Mouse (Mus musculus): ENCODE measurements around the gene Cfl1.
"Not testable (repeated sequence)": the region's sequence is repeated elsewhere in the genome, so short reads cannot be mapped to it uniquely, and the experiment has no call there.

Gene Cfl1

GRCm38 (mm10) chr19:5466916-5467500 lies 23.2 kb upstream of the Cfl1 start:
- DNase-seq = no peak

- DNase-seq = no peak
These were observed 21.9 kb upstream of the Cfl1 start, which contains the start of gene Ctsw for GRCm38 (mm10) chr19:5468374-5468773. Ctsw (minus strand) TSS chr19:5468507.

DNA sequence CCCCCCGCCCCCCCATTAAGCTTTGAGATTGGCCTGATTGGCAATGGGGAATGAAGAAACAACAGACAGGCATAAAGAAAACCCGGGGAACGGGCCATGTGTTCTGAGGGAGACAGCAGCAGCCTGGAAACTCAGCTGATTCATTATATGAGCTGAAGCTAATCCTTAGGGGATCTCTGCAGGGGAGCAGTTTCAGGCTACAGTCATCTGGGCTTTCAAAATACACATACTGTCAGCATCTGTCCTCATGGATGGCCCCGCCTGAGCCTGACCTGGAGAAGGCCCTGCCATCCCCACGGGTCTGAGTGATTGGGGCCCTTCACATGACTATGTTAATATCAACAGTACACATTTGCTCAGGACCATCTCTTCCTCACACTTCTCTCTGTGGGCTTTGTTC lies 18.4 kb upstream of the Cfl1 start:
- DNase-seq = no peak

DNA sequence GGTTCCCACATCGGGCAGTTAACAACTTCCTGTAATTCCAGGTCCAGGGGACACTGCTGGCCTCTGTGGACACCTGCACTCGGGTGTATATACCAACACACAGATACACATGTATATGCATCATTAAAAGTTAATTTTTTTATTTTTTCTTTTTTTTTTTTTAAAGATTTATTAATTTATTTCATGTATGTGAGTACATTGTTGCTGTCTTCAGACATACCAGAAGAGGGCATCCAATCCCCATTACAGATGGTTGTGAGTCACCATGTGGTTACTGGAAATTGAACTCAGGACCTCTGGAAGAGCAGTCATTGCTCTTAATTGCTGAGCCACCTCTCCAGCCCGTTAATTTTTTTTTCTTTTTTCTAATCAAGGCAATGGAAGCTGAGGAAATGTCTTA lies 17.4 kb upstream of the Cfl1 start:
- no peak for DNase-seq

DNA sequence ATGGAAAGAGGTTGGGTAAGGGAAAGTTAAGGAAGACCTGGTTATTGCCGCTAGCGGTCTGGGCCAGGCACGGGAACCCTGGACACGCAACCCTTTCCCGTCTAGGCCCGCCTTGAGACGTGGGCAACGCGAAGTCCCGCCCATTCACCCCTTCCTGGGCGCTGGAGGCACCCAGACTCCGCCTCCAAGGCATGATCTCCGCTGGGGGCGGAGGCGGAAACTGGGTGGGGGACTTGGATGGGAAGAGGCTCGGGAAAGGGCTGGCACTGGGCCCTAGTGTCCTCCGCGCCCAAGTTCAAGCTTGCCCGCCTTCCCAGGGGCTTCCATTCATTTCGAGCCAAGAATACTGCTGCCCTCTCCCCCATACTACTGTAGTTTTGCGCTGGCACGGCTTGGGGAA lies 16.5 kb upstream of the Cfl1 start, which contains the start of gene Efemp2:
Gene Efemp2 (plus strand): TSS at position 235 of the 400 bp plus-strand sequence.
- DNase-seq = peak; percentile 85 to 86

DNA sequence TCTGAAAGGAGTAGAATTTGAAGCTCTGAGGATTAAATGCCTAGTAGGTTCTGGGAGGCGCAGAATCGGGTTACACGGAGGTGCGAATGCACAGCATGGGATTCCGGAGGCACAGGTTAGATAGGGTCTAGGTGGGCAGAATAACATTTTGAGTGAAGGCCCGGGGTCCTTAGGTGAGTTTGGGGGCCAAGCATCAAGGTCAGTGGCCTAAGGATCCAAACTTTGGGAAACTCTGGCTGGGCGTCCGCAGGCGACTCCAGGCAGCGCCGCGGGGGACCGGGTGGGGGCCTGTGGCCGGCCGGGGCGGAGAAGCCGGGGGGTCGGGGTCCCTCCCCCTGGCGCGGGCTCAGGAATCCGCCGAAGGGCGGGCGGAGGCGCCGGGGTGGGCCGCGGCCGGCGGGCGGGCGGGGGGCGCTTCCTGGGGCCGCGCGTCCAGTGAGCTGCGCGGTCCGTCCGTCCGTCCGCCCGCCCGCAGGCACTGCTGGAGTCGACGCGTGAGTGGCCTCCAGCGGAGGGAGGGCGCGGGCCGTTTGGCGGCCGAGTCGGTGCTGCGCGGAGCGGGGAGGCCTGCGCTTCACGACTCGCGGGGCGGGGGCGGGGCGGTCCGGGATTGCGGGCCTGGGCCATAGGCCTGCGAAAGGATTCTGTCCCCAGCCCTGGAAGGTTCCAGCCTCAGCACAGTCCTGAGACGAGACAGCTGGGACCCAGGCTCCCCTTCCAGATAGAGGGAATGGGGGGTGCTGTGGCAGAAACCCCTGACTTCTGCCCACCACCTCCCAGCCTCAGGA lies 15.8 kb upstream of the Cfl1 start:
- DNase-seq = peak; percentile 24 to 65

DNA sequence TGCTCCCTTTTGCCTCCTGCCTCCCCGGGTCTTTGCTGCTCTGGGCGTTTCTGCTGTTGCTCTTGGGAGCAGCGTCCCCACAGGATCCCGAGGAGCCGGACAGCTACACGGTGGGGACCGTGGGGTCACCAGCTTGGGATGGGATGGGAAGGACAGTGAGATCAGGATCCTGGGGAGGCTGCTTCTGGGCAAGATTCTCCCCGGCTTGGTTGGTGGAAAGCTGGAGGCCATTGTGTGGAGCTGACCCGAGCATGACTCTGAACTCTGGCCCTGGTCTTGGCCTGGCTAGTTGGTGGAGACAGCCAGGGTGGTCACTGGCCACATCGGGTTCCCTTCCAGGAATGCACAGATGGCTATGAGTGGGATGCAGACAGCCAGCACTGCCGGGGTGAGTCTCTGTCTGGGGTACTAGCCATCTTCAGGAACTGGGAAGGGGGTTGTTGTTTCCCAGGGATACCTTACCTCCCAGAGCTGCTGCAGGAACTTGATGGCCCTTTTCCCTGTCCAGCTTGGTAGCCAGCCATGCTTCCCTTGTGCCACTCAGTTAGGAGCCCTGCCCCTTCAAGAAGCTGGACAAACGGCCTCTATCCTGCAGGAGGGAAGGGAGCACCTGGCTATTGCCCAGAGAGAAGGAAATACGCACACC lies 15.1 kb upstream of the Cfl1 start:
- DNase-seq = no peak

- DNase-seq = no peak
These were observed 13.1 kb upstream of the Cfl1 start for GRCm38 (mm10) chr19:5477004-5477667.

- no peak for DNase-seq
These were observed 12.5 kb upstream of the Cfl1 start for GRCm38 (mm10) chr19:5477668-5478300.

- DNase-seq = no peak
These were observed 10.2 kb upstream of the Cfl1 start for GRCm38 (mm10) chr19:5480016-5480415.

DNA sequence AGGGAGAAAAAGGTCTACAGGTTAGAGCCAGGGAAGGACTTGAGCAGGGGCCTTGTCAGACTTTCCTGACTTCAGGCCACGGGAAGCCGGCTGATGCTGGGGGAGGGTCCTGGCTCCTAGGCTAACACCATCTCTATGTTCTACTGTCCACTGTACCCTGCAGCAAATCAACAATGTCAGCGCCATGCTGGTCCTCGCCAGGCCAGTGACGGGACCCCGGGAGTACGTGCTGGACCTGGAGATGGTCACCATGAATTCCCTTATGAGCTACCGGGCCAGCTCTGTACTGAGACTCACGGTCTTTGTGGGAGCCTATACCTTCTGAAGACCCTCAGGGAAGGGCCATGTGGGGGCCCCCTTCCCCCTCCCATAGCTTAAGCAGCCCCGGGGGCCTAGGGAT lies 8.9 kb upstream of the Cfl1 start:
- DNase-seq = no peak

- DNase-seq = no peak
These were observed 6.6 kb upstream of the Cfl1 start for GRCm38 (mm10) chr19:5483386-5484359.

- DNase-seq = no peak
These were observed 5.8 kb upstream of the Cfl1 start for GRCm38 (mm10) chr19:5484496-5484895.

- no peak for DNase-seq
These were observed 4.9 kb upstream of the Cfl1 start for GRCm38 (mm10) chr19:5485371-5485770.

DNA sequence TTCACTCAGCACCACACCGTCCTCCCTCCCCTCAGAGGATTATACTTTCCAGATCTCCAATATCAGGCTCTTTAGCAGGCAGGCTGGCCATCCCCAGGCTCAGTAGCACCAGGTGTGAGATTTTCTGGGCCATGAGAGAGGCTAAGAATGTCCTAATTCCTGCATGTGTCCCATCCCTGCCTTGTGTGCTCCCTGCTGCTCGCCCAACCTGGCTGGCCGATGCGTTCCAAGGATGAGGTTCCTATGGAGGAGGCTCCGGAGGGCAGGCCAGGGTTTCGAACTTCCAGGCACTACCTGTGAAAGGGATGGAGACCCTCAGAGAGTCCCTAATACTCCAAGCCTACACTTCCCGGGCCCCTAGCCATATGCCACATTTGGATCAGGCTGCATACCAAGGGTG lies 4.4 kb upstream of the Cfl1 start:
- no peak for DNase-seq

GRCm38 (mm10) chr19:5486286-5486685 lies 4.0 kb upstream of the Cfl1 start:
- DNase-seq = peak in 1 of 2 experiments; percentile 29

DNA sequence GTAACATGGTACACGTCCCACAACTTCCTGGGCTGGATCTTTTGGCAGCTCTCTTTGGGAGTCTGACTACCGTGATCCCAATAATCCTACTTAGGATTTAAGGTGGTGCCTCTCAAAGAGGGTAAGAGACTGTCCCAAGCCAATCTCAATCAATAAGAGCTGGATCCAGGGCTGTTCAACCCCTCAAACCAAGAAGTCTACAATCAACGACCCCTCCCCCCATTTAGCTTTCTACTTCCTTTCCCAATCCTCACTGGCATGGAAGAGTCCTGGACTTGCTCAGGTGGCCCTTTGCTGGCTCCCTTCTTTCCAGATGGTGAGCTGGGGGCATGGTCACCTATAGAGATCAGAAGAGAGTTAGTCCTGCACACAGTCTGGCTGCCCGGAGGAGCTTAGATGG lies 3.5 kb upstream of the Cfl1 start:
- no peak for DNase-seq

GRCm38 (mm10) chr19:5487768-5488550 lies 2.3 kb upstream of the Cfl1 start, which contains the start of gene Mus81:
Mus81 (minus strand) TSS chr19:5488402.
- peak; percentile 98 to 99 for DNase-seq

DNA sequence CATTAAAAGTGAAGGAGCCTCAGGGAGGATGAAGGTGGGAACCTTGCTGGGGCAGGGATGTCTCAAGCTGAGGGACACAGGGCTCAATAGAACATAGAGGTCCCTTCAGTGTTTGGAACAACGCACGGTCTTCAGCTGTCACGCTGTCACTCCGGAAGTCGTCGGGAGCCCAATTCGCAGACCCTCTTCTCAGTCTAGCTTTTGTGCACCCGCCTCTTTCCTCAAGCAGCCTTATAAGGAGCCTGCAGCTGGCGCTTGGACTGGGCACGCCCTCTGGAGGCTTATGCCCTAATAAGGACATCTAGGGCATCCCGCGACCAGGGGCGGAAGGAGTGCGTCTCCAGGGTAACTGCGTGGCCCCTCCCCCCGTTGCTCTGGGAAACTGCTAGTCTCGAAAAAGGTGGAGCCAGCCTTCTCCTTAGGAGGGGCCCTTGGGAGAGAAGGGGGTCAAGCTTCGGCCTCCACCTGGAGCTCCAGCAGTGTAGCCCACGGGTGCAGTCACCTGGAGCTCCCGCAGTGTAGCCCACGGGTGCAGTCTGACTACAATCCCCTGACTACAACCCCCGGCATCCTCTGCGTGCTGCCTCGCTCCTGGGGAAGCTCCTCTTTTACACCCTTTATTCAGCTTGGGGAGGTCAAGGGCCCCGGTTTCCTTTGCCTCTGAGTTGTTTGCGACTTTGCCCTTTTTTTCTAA lies 1.2 kb upstream of the Cfl1 start:
- DNase-seq = peak; percentile 99

DNA sequence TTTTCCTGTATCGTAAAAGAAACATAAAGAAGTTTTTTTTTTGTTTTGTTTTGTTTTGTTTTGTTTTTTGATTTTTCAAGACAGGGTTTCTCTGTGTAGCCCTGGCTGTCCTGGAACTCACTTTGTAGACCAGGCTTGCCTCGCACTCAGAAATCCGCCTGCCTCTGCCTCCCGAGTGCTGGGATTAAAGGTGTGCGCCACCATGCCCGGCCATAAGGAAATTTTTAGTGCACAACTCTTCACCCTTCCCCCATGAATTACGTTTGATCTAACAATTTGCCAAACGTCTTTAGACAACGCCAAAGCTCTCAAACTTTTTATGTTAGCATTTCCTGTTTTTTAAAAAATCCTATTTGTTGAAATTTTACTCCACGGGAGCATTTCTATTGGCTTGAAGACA lies 534 bp upstream of the Cfl1 start:
- DNase-seq = not testable (repeated sequence)
